Mouse (Mus musculus) liver (tissue): ENCODE results near the gene Stk39.
"Not testable (repeated sequence)": the region's sequence is repeated elsewhere in the genome, so short reads cannot be mapped to it uniquely, and the experiment has no call there.

ENCODE experiments used
- DNase-seq: peaks from one replicate; pipeline ENCODE4 v3.0.0-alpha.2; 2020; ENCODE audit warnings: mixed read lengths

Gene Stk39

GRCm38 (mm10) chr2:68271301-68271700 is 200.8 kb downstream of the Stk39 start:
- DNase-seq = no peak

- DNase-seq = no peak
Measured at GRCm38 (mm10) chr2:68270836-68271235, 201.2 kb downstream of the Stk39 start.

GRCm38 (mm10) chr2:68269646-68270045 is 202.4 kb downstream of the Stk39 start:
- DNase-seq = no peak

- no peak for DNase-seq
Measured at GRCm38 (mm10) chr2:68264826-68265225, 207.2 kb downstream of the Stk39 start.

GRCm38 (mm10) chr2:68260911-68261310 is 211.2 kb downstream of the Stk39 start:
- no peak for DNase-seq

- no peak for DNase-seq
Measured at GRCm38 (mm10) chr2:68257571-68257970, 214.5 kb downstream of the Stk39 start.

GRCm38 (mm10) chr2:68256472-68256871 is 215.6 kb downstream of the Stk39 start:
- no peak for DNase-seq

GRCm38 (mm10) chr2:68254756-68255155 is 217.3 kb downstream of the Stk39 start:
- DNase-seq = no peak

- DNase-seq = no peak
Measured at GRCm38 (mm10) chr2:68253222-68253621, 218.8 kb downstream of the Stk39 start.

- no peak for DNase-seq
Measured at GRCm38 (mm10) chr2:68252048-68252758, 219.9 kb downstream of the Stk39 start.

- DNase-seq = no peak
Measured at GRCm38 (mm10) chr2:68250897-68251296, 221.2 kb downstream of the Stk39 start.

GRCm38 (mm10) chr2:68249855-68250424 is 222.1 kb downstream of the Stk39 start:
- no peak for DNase-seq

- DNase-seq = no peak
Measured at GRCm38 (mm10) chr2:68246284-68246683, 225.8 kb downstream of the Stk39 start.

- DNase-seq = no peak
Measured at GRCm38 (mm10) chr2:68244556-68244955, 227.5 kb downstream of the Stk39 start.

- no peak for DNase-seq
Measured at GRCm38 (mm10) chr2:68243879-68244553, 228.1 kb downstream of the Stk39 start.

GRCm38 (mm10) chr2:68243273-68243672 is 228.8 kb downstream of the Stk39 start:
- no peak for DNase-seq

GRCm38 (mm10) chr2:68242069-68242468 is 230.0 kb downstream of the Stk39 start:
- DNase-seq = no peak

- no peak for DNase-seq
Measured at GRCm38 (mm10) chr2:68241640-68242039, 230.4 kb downstream of the Stk39 start.

- DNase-seq = not testable (repeated sequence)
Measured at GRCm38 (mm10) chr2:68239415-68239814, 232.7 kb downstream of the Stk39 start.

GRCm38 (mm10) chr2:68232929-68233328 is 239.1 kb downstream of the Stk39 start:
- DNase-seq = no peak

GRCm38 (mm10) chr2:68229872-68230271 is 242.2 kb downstream of the Stk39 start:
- no peak for DNase-seq

GRCm38 (mm10) chr2:68229081-68229480 is 243.0 kb downstream of the Stk39 start:
- no peak for DNase-seq

- no peak for DNase-seq
Measured at GRCm38 (mm10) chr2:68222227-68222873, 249.7 kb downstream of the Stk39 start.

- DNase-seq = no peak
Measured at GRCm38 (mm10) chr2:68221226-68221625, 250.8 kb downstream of the Stk39 start.
